Mouse (Mus musculus): ENCODE data around the gene Nrcam.

DNA sequence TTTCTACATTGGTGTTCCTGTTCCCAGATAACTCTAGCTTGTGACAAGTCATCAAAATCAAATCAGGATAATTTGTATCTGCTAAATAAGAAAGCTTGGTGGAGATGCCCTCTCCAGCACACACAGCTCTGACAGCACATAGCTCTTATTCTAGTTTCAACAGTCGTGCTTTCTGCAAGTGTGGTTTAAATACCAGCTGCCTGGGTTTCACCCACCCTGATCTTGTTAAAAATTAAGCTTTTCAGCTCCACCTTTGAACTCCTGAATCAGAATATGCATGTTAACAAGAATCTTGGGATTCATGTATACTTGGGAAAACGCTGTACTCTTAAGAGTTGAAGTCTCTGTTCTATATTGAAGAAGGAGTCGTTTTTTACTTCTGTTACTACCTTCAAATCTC, 66.2 kb downstream of the Nrcam start:
- TF ChIP-seq EP300 (IDR thresholded peaks at IDR 0.05; ENCODE audit: low read depth) (no peak), CTCF (IDR thresholded peaks at IDR 0.05; ENCODE audit: low read depth) (no peak)

Measured in liver, embryonic 14.5 days (tissue).